Mouse (Mus musculus) neutrophil, adult 59 days (primary cell): Measurements from ENCODE around the gene Acot9. TPM values are rescaled to one million over a fixed set of nuclear protein-coding genes. Genes with fewer than 3 reads are reported as not detected.

Experiments used
- total RNA-seq, 2 experiments: library from RNA; stranded (reverse); gene quantifications; 1 replicate in 1 of 2; 2 replicates in 1 of 2; pipeline ENCODE4 v1.2.4; 2023

The Acot9 gene
- 10 to 100 TPM; 52.7 to 55.5 TPM for total RNA-seq

GRCm38 (mm10) chrX:155262235-155262914, at the start of gene Acot9:
Acot9 (plus strand) TSS chrX:155262443.

DNA sequence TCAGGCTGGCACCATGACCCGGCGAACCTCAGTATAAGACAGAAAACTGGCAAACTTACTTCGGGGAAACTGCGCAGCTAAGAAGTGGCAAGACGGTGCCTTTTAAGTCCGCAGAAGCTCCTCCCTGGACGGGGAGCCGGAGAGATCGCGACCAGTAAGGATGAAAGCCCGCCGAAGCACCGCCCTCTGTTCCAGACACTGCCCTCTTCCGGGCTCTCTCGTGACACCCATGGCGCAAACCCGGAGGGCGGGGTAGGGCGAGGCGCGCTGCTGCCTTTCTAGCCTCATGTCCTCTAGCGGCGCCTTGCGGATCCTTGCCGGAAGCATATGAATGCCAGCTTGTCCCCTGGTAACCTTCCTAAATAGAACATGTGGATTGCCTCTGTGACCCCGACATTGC, 46.0 kb upstream of the Acot9 start, which contains the start of gene Sat1:
Gene Sat1 (minus strand): TSS at position 179 of the 400 bp plus-strand sequence.

DNA sequence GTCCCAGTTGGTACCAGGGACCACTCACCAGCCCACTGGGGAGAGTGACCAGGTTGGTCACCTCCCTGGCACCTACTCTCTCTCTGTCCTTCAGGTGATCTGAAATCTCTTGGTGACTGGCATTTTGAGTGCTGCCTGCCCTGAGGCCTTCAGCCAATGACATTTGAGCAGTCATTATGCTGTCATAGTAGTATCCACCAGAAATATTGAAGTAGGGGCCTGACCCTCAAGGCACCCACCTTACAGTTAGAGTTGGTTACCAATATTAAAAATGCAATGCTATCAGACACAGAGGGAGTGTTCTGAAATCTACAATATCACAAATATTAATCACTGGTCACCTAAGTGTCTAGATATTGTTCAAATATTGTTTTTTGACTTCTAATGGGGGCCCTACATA, 78.4 kb downstream of the Acot9 start, which contains the start of gene Prdx4:
Gene Prdx4 (minus strand): TSS at position 101 of the 400 bp plus-strand sequence.

Other genes starting within 250 kb of the Acot9 start
- not detected for gene Magea5, start 199.3 kb upstream of the Acot9 start, total RNA-seq
- gene Magea1, start 172.7 kb upstream of the Acot9 start, total RNA-seq: not detected
- not detected for gene Magea2, start 168.8 kb upstream of the Acot9 start, total RNA-seq
- gene Cldn34b2, start 134.0 kb upstream of the Acot9 start, total RNA-seq: not detected
- gene Sat1, start 46.0 kb upstream of the Acot9 start, total RNA-seq: 100 to 1,000 TPM; 530 to 565 TPM
- 10 to 100 TPM; 22.6 to 33.8 TPM for gene Prdx4, start 78.3 kb downstream of the Acot9 start, total RNA-seq